Mouse (Mus musculus) midbrain, embryonic 12.5 days (tissue): ENCODE measurements around the gene Fbxo30. TPM values are rescaled to one million over a fixed set of nuclear protein-coding genes. Genes with fewer than 3 reads are reported as not detected.
"Not testable (repeated sequence)": the region's sequence is repeated elsewhere in the genome, so short reads cannot be mapped to it uniquely, and the experiment has no call there.

Experiments
- ATAC-seq: fragments of 200-750 bp; cut with Nextera tagmentation; 2 replicates; pipeline ENCODE4 v1.8.0; 2017; ENCODE audit warnings: low read depth, moderate TSS enrichment, moderate library complexity; ENCODE audit not compliant: low FRiP score
- H3K27ac ChIP-seq: fragments of 300-500 bp; sonication (generic); replicated peaks from 2 replicates; pipeline ENCODE4 v1.5.1; 2016; ENCODE audit warnings: mild to moderate bottlenecking
- H3K27me3 ChIP-seq: fragments of 300-500 bp; sonication (generic); 2 replicates; pipeline ENCODE4 v1.6.1; 2016; ENCODE audit warnings: mild to moderate bottlenecking
- H3K36me3 ChIP-seq: fragments of 300-500 bp; sonication (generic); 2 replicates; pipeline ENCODE4 v1.6.1; 2016
- H3K4me1 ChIP-seq: fragments of 300-500 bp; sonication (generic); 2 replicates; pipeline ENCODE4 v1.6.1; 2016
- H3K4me2 ChIP-seq: fragments of 300-500 bp; sonication (generic); replicated peaks from 2 replicates; pipeline ENCODE4 v1.6.1; 2016; ENCODE audit warnings: mild to moderate bottlenecking, moderate library complexity
- H3K4me3 ChIP-seq: fragments of 300-500 bp; sonication (generic); 2 replicates; pipeline ENCODE4 v1.5.1; 2016; ENCODE audit warnings: mild to moderate bottlenecking
- H3K9ac ChIP-seq: fragments of 300-500 bp; sonication (generic); replicated peaks from 2 replicates; pipeline ENCODE4 v1.6.1; 2016; ENCODE audit warnings: mild to moderate bottlenecking, moderate library complexity
- H3K9me3 ChIP-seq: fragments of 300-500 bp; sonication (generic); 2 replicates; pipeline ENCODE4 v1.6.1; 2016; ENCODE audit warnings: mild to moderate bottlenecking
- WGBS: fragments of 180-500 bp; shearing (Covaris S2); methylation state at CpG from one replicate; pipeline ENCODE4 v1.1.7; 2016; 5-methylcytosine and 5-hydroxymethylcytosine counted together
- polyA plus RNA-seq: library from polyadenylated mRNA; unstranded; fragments of >200 nt; fragmentation: Nextera tagmentation; extraction: Ambion mirVana; gene quantifications from 2 replicates; pipeline ENCODE4 v1.2.1, GENCODE M21; 2016

Fbxo30 gene
- polyA plus RNA-seq: 51.0 and 53.5 TPM in 2 replicates

DNA sequence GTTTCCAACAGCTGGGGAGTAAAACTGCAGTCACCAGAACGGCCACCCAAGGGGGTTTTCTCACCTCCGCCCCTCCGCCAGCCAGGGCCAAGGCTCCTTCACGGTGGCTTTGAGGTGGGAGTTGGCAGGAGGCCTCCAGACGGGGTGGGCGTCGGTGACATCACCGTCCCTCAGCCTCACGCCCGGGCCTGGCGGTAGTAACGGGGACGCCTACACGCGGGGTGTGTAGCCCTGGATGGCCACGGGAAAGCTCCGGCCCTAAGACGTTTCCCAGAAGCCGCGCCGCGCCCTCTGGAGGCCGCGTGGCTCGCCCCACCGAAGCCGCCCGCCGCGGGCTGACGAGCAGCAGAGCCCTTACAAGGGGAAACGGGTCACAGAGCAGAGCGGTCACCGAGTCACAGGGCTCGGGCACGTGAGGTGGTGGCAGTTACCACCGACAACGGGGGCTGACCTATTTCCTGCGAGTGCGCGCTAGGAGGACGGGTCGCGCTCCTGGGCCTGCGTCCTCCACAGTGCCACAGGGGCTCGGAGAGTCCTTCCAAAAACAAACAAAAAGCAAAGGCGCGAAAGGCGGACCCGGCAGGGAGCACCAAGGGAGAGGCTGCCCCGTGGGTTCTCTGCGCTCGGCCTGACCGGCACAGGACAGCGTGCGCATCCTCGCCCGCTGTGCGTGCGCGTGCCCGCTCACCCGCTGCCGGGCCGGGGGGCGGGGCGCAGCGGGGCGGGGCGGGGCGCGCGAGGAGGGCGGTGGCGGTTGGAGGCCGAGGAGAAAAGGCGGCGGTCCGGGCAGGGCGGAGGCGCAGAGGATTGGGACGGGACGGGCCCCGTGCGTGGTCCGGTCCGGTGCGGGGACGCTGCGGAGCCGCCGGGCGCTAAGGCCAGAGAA, at the start of gene Fbxo30:
Fbxo30 (plus strand) TSS at position 753 of the 886 bp plus-strand sequence.
- H3K27me3 ChIP-seq: no peaks in the 10 kb centered on the region

DNA sequence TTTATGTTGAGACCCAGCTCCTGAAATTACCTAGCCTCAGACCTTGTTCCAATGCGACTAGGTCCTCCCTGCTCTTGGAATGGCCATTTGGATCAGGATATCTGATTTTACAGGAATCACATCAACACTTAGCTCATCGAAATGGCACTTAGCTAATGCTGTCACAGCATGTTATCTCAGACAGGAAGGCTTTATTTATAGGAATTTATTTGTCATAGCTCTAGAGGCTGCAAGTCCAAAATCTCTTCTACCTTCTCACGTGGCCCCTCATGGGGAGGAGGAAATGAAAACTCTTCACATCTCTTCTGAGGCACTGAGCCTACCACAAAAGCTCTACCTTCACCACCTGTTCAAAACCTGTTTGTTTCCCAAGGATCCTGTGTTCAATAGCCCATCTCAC, 47.9 kb upstream of the Fbxo30 start:
- no peak for ATAC-seq
- H3K9me3 ChIP-seq: no peaks in the 10 kb centered on the region
- no peak overlapping the region for H3K27ac ChIP-seq
- no peaks in the 10 kb centered on the region for H3K27me3 ChIP-seq
- H3K4me1 ChIP-seq: no peaks in the 10 kb centered on the region
- 76% methylated on average over 3 of the region's 3 CpGs for WGBS
- no peak overlapping the region for H3K9ac ChIP-seq
- H3K36me3 ChIP-seq: no peaks in the 10 kb centered on the region
- no peak overlapping the region for H3K4me3 ChIP-seq
- no peak overlapping the region for H3K4me2 ChIP-seq

More for the DNA sequence above, at the start of gene Fbxo30:
- peak within 1 kb of the TSS; percentile 93 for H3K9ac ChIP-seq
- peak; percentile 92 for ATAC-seq
- peak within 1 kb of the TSS; percentile 90 for H3K4me2 ChIP-seq
- 0 out of 2 replicates have a peak, but pooled peaks cover 2% of the 10 kb centered on the region for H3K9me3 ChIP-seq
- H3K4me3 ChIP-seq: peak within 1 kb of the TSS; percentile 80
- under 1% methylated on average over 91 of the region's 93 CpGs for WGBS
- H3K4me1 ChIP-seq: peaks cover 4% of the 10 kb centered on the region; the same call in 1 of the 2 replicates
- no peaks in the 10 kb centered on the region for H3K36me3 ChIP-seq
- peak within 1 kb of the TSS; percentile 96 for H3K27ac ChIP-seq

DNA sequence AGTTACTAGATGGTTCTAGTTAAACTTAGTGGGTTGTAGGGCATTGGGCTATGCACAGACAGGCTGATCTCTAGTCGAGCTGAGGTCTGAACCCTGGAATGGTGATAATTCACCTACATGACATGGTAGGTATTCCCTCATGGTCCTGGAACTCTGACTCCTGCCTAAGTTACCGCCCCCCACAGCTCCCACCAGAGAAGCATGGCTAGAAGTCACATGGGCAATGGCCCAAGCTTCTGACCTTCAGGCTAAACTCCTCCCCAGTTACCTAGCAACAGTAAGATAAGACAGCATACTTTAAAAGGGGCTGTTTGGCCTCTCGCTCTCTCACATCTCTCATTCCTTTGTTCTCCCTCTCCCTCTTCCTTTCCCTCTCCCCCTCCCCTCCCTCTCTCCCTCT, 38.1 kb upstream of the Fbxo30 start:
- ATAC-seq, H3K4me3 ChIP-seq, H3K27me3 ChIP-seq, H3K27ac ChIP-seq, H3K9ac ChIP-seq, H3K4me1 ChIP-seq, H3K36me3 ChIP-seq, H3K4me2 ChIP-seq, H3K9me3 ChIP-seq: not testable (repeated sequence)
- WGBS: 60% methylated on average over 3 of the region's 3 CpGs

DNA sequence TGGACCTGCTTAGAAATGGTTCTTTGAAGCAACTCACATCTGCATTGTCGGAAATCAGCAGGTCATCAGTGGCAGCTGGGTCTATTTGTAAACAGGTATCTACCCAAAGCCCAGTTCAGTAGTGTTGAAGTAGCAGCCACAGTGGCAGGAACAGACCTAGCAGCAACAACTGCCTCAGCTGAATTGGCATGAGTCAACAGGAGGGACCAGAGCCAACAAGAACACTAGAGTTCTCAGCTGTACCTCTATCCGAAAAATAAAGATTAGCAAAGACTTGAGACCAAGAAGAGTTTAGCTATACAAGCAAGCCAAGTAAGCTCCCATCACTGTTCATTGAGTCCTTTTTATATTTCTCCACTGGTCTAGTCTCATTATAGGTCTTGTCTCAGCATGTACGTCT, 32.9 kb upstream of the Fbxo30 start:
- no peak overlapping the region for H3K9ac ChIP-seq
- H3K9me3 ChIP-seq: no peaks in the 10 kb centered on the region
- ATAC-seq: no peak
- H3K4me2 ChIP-seq: no peak overlapping the region
- no peak overlapping the region for H3K4me3 ChIP-seq
- H3K36me3 ChIP-seq: no peaks in the 10 kb centered on the region
- no peaks in the 10 kb centered on the region for H3K4me1 ChIP-seq
- H3K27ac ChIP-seq: no peak overlapping the region
- H3K27me3 ChIP-seq: no peaks in the 10 kb centered on the region
- 86% methylated on average over 3 of the region's 3 CpGs for WGBS

DNA sequence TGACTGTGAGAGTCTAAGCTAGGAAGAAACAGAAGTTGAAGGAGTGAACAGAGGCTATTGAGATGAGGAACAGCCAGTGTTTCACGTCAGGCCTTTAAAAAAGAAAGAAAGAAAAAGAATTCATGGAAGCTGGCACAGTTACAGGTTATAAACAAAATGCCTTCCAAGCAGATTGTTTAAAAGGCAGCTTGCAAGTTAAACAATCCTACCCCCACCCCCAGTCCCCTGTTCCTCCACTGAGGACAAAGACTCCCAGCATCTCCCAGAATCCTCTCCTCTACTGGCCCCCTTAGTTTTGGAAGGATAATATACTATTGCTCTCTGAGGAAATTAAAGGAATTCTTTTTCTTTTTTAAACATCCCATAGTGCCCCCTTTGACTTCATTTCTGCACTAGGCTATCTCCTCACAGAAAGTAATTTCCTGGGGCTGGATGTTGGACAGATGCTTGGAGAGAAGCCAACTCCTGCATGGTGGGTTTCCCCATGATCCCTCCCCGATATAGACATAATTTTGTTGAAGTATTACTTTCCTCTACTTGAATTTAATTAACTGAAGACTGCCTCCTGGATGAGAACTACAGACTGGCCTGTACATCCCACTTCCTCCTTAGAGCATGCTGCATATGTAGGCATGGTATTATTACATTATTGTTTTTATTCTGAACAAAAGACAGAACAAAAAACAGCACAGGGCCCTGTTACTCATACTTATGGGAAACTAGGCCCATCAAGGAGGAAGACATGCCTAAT, 30.7 kb upstream of the Fbxo30 start:
- WGBS: 60% methylated on average over 2 of the region's 2 CpGs
- no peaks in the 10 kb centered on the region for H3K4me1 ChIP-seq
- no peaks in the 10 kb centered on the region for H3K9me3 ChIP-seq
- no peaks in the 10 kb centered on the region for H3K27me3 ChIP-seq
- H3K4me3 ChIP-seq: no peak overlapping the region
- no peaks in the 10 kb centered on the region for H3K36me3 ChIP-seq
- H3K27ac ChIP-seq: no peak overlapping the region
- H3K4me2 ChIP-seq: no peak overlapping the region
- no peak overlapping the region for H3K9ac ChIP-seq
- ATAC-seq: no peak

DNA sequence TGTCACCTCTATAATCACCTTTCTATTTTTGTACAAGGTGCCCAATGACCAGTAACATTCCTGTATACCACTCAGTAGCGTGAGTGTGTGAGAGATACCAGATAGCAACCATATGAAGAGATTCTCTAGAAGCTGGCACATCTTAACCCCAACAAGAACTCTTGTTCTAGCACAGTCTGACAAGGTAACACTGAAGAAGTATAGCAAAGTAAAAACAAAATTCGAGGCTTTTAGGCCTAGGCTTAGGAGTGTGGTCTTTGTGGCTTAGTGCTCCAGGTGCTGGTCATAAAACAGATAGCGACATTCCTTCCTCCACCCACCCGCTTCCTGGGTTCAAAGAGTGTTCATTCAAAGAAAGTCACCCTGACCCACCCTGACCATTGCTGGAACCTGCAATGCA, 27.5 kb upstream of the Fbxo30 start:
- not testable (repeated sequence) for H3K4me1 ChIP-seq, H3K36me3 ChIP-seq, H3K27ac ChIP-seq, H3K9me3 ChIP-seq, H3K9ac ChIP-seq, H3K27me3 ChIP-seq, H3K4me2 ChIP-seq, ATAC-seq, H3K4me3 ChIP-seq
- 87% methylated on average over 4 of the region's 4 CpGs for WGBS

DNA sequence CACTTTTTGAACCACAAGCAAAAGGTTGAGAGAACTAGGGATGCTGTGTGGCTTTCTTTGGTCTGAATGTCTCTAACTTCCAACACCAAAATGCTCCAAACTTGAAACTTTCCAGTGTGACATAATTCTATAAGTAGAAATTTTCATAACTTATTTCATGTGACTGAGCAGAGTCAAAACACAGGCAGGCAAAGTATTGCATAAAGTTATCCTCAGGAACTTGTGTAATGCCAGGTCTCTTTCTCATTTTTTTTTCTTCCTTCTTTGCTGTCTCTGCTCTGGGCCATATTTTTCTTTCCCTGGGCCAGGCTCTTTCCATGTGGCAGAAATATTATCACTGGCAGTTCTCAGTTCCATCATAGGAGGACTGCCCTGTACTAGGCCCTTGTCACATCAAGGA, 21.0 kb upstream of the Fbxo30 start:
- Histone ChIP-seq H3K9ac (no peak overlapping the region), H3K36me3 (no peaks in the 10 kb centered on the region), H3K4me3 (no peak overlapping the region), H3K27ac (no peak overlapping the region), H3K27me3 (no peaks in the 10 kb centered on the region), H3K4me1 (no peaks in the 10 kb centered on the region), H3K4me2 (no peak overlapping the region), H3K9me3 (0 out of 2 replicates have a peak, but pooled peaks cover 2% of the 10 kb centered on the region)
- no peak for ATAC-seq

DNA sequence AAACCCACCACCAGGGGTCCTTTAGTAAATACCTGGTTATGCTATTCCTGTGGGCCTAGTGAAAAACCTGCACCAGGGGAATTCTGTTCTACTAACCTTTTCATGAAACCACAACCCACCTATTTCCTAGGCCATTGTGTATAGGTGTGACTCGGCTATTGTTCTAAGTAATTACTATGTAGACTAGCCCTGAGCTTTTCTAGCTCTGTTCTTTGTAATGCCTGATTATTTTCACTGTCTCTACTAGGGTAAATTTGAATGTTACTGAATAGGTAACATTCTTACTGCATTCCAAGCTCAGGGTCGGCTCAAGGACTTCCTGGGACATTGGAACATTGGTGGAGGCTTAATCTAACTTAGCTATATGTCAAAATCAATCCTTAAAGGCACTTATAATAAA, 18.8 kb upstream of the Fbxo30 start:
- not testable (repeated sequence) for H3K4me2 ChIP-seq, H3K27ac ChIP-seq, H3K27me3 ChIP-seq, H3K9me3 ChIP-seq, H3K4me3 ChIP-seq, ATAC-seq, H3K4me1 ChIP-seq, H3K9ac ChIP-seq, H3K36me3 ChIP-seq
- 71% methylated on average over 2 of the region's 2 CpGs for WGBS

DNA sequence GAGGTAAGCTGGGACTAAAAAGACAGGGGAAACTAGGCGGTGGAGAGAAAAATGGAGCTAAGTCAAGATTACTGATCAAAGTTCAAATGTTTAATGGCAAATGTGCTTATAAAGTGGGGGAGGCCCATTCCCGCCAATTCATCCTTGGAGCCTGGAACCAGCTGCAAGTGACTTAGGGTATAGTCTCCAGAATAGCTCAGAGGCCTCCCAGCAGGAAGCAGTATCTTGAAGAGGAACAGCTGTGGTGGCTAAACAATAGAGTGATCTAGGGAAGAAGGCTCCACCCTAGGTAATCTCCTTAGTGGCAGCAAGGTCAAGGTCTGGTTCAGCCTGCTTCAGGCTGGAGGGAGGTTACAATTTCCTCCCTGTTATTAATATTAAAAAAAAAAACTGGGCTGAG, 17.3 kb upstream of the Fbxo30 start:
- H3K4me3 ChIP-seq, H3K9ac ChIP-seq, ATAC-seq, H3K27me3 ChIP-seq, H3K36me3 ChIP-seq, H3K4me1 ChIP-seq, H3K27ac ChIP-seq, H3K9me3 ChIP-seq, H3K4me2 ChIP-seq: not testable (repeated sequence)
- 78% methylated on average over 2 of the region's 2 CpGs for WGBS

DNA sequence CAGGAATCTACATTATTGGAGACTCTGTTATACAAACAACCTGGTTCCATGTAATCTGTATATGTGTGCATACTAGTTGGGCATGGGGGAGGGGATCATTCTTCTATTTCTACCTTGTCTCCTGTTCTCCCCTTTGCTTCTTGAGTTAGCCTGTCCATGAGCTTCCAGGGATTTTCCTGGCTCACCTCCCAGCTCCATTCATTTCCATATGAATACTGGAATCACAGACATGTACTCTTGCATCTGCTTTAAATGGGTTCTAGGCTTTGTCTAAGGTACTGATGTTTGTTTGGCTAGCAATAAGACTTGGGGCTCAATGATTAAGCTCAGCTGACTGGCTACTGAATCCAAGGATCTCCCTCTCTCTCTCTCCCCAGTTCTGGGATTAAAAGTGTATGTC, 12.0 kb upstream of the Fbxo30 start:
- Histone ChIP-seq H3K4me1 (no peaks in the 10 kb centered on the region), H3K9me3 (no peaks in the 10 kb centered on the region), H3K4me2 (no peak overlapping the region), H3K9ac (no peak overlapping the region), H3K27me3 (no peaks in the 10 kb centered on the region), H3K36me3 (no peaks in the 10 kb centered on the region), H3K27ac (no peak overlapping the region), H3K4me3 (no peak overlapping the region)
- no peak for ATAC-seq

DNA sequence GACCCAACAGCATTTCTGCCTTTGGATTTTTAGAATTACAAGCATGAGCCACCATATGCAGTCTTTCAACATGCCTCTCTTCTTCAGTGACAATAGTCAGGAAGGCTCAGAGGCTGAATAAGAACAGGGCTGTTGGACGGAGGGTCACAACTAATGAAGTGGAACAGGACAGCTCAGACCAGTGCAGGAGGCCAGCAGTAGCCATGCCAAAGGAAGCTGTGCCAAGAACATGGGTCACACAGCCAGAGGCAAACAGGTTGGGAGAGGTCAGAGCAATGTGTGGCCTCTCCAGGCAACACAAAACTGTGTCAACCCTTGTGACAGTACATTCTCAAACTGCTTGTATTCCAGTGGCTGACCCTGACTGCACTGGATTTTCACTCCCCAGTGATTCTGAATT, 6.7 kb upstream of the Fbxo30 start:
- H3K4me3 ChIP-seq: no peak overlapping the region
- peaks cover 2% of the 10 kb centered on the region; the same call in 1 of the 2 replicates for H3K4me1 ChIP-seq
- no peaks in the 10 kb centered on the region for H3K27me3 ChIP-seq
- no peaks in the 10 kb centered on the region for H3K9me3 ChIP-seq
- peak; percentile 19; the same call in 1 of the 2 replicates for ATAC-seq
- 44% methylated on average over 1 of the region's 1 CpGs for WGBS
- no peak overlapping the region for H3K9ac ChIP-seq
- no peak overlapping the region for H3K27ac ChIP-seq
- H3K4me2 ChIP-seq: no peak overlapping the region
- H3K36me3 ChIP-seq: no peaks in the 10 kb centered on the region

DNA sequence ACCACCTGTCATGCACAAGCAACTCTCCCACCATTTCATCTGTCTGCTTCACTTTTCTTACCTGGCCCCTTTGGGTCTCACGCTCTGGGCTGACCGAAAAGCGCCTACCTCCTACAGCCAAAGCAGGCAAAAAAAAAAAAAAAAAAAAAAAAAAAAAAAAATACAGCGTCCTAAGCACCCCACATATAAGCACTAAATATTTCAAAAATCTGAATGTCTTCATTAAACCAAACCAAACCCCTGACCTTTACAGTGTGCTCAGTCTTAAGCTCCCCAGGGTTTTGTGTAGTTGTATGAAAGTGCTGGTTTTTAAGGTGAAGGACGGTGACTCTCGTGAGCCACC, 924 bp upstream of the Fbxo30 start:
- H3K4me3 ChIP-seq: peak overlapping the region; percentile 80
- WGBS: 6% methylated on average over 6 of the region's 6 CpGs
- peak overlapping the region; percentile 90 for H3K4me2 ChIP-seq
- peak overlapping the region; percentile 93 for H3K9ac ChIP-seq
- no peaks in the 10 kb centered on the region for H3K27me3 ChIP-seq
- peak; percentile 0; the same call in 1 of the 2 replicates for ATAC-seq
- peaks cover 4% of the 10 kb centered on the region; the same call in 1 of the 2 replicates for H3K4me1 ChIP-seq
- 0 out of 2 replicates have a peak, but pooled peaks cover 2% of the 10 kb centered on the region for H3K9me3 ChIP-seq
- peak overlapping the region; percentile 96 for H3K27ac ChIP-seq
- H3K36me3 ChIP-seq: no peaks in the 10 kb centered on the region
